Mouse (Mus musculus): Measurements from ENCODE around the gene Igsf10. TPM values are rescaled to one million over a fixed set of nuclear protein-coding genes. Genes with fewer than 3 reads are reported as not detected.

The Igsf10 gene
- polyA plus RNA-seq, 1 experiment from 2014 or later = 4.6 TPM

- DNase-seq (ENCODE audit: low spot score) (no peak), ATAC-seq (ENCODE audit: insufficient number of reproducible peaks, low FRiP score, low TSS enrichment, low read depth) (no peak)
- H3K9me3 ChIP-seq (ENCODE audit: control insufficient read depth, low read length) = no peaks in the 10 kb centered on the region
- no peaks in the 10 kb centered on the region for H3K27me3 ChIP-seq (ENCODE audit: control insufficient read depth, insufficient read depth, low read length)
- H3K4me1 ChIP-seq (ENCODE audit: control insufficient read depth, insufficient read depth, low read length) = no peaks in the 10 kb centered on the region
- no peak overlapping the region for H3K4me2 ChIP-seq (ENCODE audit: low read depth, severe bottlenecking)
- no peak overlapping the region for H3K4me3 ChIP-seq (ENCODE audit: low read depth, low read length)
- H3K9ac ChIP-seq (ENCODE audit: low read length) = no peak overlapping the region
- no peaks in the 10 kb centered on the region for H3K36me3 ChIP-seq (ENCODE audit: control insufficient read depth, insufficient read depth, low read length)
- WGBS = 94% methylated on average over 5 of the region's 5 CpGs
- H3K27ac ChIP-seq (replicated peaks; ENCODE audit: low read depth, low read length) = no peak overlapping the region
Measured at GRCm38 (mm10) chr3:59304944-59305343, 39.2 kb downstream of the Igsf10 start.

GRCm38 (mm10) chr3:59297653-59298052 is 46.5 kb downstream of the Igsf10 start:
- H3K4me3 ChIP-seq (ENCODE audit: low read depth, low read length) = no peak overlapping the region
- DNase-seq (ENCODE audit: low spot score) (no peak), ATAC-seq (ENCODE audit: insufficient number of reproducible peaks, low FRiP score, low TSS enrichment, low read depth) (no peak)
- WGBS = 83% methylated on average over 16 of the region's 16 CpGs
- no peak overlapping the region for H3K4me2 ChIP-seq (ENCODE audit: low read depth, severe bottlenecking)
- no peaks in the 10 kb centered on the region for H3K4me1 ChIP-seq (ENCODE audit: control insufficient read depth, insufficient read depth, low read length)
- no peaks in the 10 kb centered on the region for H3K9me3 ChIP-seq (ENCODE audit: control insufficient read depth, low read length)
- no peaks in the 10 kb centered on the region for H3K27me3 ChIP-seq (ENCODE audit: control insufficient read depth, insufficient read depth, low read length)
- H3K27ac ChIP-seq (replicated peaks; ENCODE audit: low read depth, low read length) = no peak overlapping the region
- H3K9ac ChIP-seq (ENCODE audit: low read length) = no peak overlapping the region
- H3K36me3 ChIP-seq (ENCODE audit: control insufficient read depth, insufficient read depth, low read length) = no peaks in the 10 kb centered on the region

- 95% methylated on average over 5 of the region's 5 CpGs for WGBS
- Histone ChIP-seq H3K9ac (ENCODE audit: low read length) (no peak overlapping the region), H3K4me1 (ENCODE audit: control insufficient read depth, insufficient read depth, low read length) (no peaks in the 10 kb centered on the region), H3K9me3 (ENCODE audit: control insufficient read depth, low read length) (no peaks in the 10 kb centered on the region), H3K36me3 (ENCODE audit: control insufficient read depth, insufficient read depth, low read length) (no peaks in the 10 kb centered on the region), H3K27me3 (ENCODE audit: control insufficient read depth, insufficient read depth, low read length) (no peaks in the 10 kb centered on the region), H3K4me2 (ENCODE audit: low read depth, severe bottlenecking) (no peak overlapping the region), H3K27ac (replicated peaks; ENCODE audit: low read depth, low read length) (no peak overlapping the region), H3K4me3 (ENCODE audit: low read depth, low read length) (no peak overlapping the region)
- no peak for ATAC-seq (ENCODE audit: insufficient number of reproducible peaks, low FRiP score, low TSS enrichment, low read depth)
- no peak for DNase-seq (ENCODE audit: low spot score)
Measured at GRCm38 (mm10) chr3:59296563-59297130, 47.5 kb downstream of the Igsf10 start.

- no peaks in the 10 kb centered on the region for H3K4me1 ChIP-seq (ENCODE audit: control insufficient read depth, insufficient read depth, low read length)
- H3K4me3 ChIP-seq (ENCODE audit: low read depth, low read length) = no peak overlapping the region
- 79% methylated on average over 16 of the region's 16 CpGs for WGBS
- no peaks in the 10 kb centered on the region for H3K27me3 ChIP-seq (ENCODE audit: control insufficient read depth, insufficient read depth, low read length)
- no peaks in the 10 kb centered on the region for H3K9me3 ChIP-seq (ENCODE audit: control insufficient read depth, low read length)
- H3K9ac ChIP-seq (ENCODE audit: low read length) = no peak overlapping the region
- ATAC-seq (ENCODE audit: insufficient number of reproducible peaks, low FRiP score, low TSS enrichment, low read depth) = no peak
- peak; percentile 23 for DNase-seq (ENCODE audit: low spot score)
- no peak overlapping the region for H3K27ac ChIP-seq (replicated peaks; ENCODE audit: low read depth, low read length)
- no peaks in the 10 kb centered on the region for H3K36me3 ChIP-seq (ENCODE audit: control insufficient read depth, insufficient read depth, low read length)
- no peak overlapping the region for H3K4me2 ChIP-seq (ENCODE audit: low read depth, severe bottlenecking)
Measured at GRCm38 (mm10) chr3:59295699-59296562, 48.3 kb downstream of the Igsf10 start.

GRCm38 (mm10) chr3:59293437-59294199 is 50.6 kb downstream of the Igsf10 start:
- no peak overlapping the region; the same call in 1 of the 2 replicates for H3K9ac ChIP-seq (ENCODE audit: low read length)
- H3K9me3 ChIP-seq (ENCODE audit: control insufficient read depth, low read length) = no peaks in the 10 kb centered on the region
- no peak overlapping the region for H3K27ac ChIP-seq (replicated peaks; ENCODE audit: low read depth, low read length)
- H3K4me1 ChIP-seq (ENCODE audit: control insufficient read depth, insufficient read depth, low read length) = no peaks in the 10 kb centered on the region
- H3K27me3 ChIP-seq (ENCODE audit: control insufficient read depth, insufficient read depth, low read length) = no peaks in the 10 kb centered on the region
- H3K4me3 ChIP-seq (ENCODE audit: low read depth, low read length) = no peak overlapping the region
- no peak overlapping the region for H3K4me2 ChIP-seq (ENCODE audit: low read depth, severe bottlenecking)
- WGBS = 61% methylated on average over 5 of the region's 5 CpGs
- no peak for ATAC-seq (ENCODE audit: insufficient number of reproducible peaks, low FRiP score, low TSS enrichment, low read depth)
- no peak for DNase-seq (ENCODE audit: low spot score)
- no peaks in the 10 kb centered on the region for H3K36me3 ChIP-seq (ENCODE audit: control insufficient read depth, insufficient read depth, low read length)

- ATAC-seq (ENCODE audit: insufficient number of reproducible peaks, low FRiP score, low TSS enrichment, low read depth) = no peak
Measured at GRCm38 (mm10) chr3:59290551-59290950, 53.6 kb downstream of the Igsf10 start.

GRCm38 (mm10) chr3:59278620-59279019 is 65.6 kb downstream of the Igsf10 start:
- ATAC-seq (ENCODE audit: insufficient number of reproducible peaks, low FRiP score, low TSS enrichment, low read depth) (no peak), DNase-seq (ENCODE audit: low spot score) (no peak)
- no peak overlapping the region for H3K27ac ChIP-seq (replicated peaks; ENCODE audit: low read depth, low read length)
- 0 out of 2 replicates have a peak, but pooled peaks cover 3% of the 10 kb centered on the region for H3K4me1 ChIP-seq (ENCODE audit: control insufficient read depth, insufficient read depth, low read length)
- H3K4me3 ChIP-seq (ENCODE audit: low read depth, low read length) = no peak overlapping the region
- H3K9ac ChIP-seq (ENCODE audit: low read length) = no peak overlapping the region
- H3K36me3 ChIP-seq (ENCODE audit: control insufficient read depth, insufficient read depth, low read length) = no peaks in the 10 kb centered on the region
- no peaks in the 10 kb centered on the region for H3K27me3 ChIP-seq (ENCODE audit: control insufficient read depth, insufficient read depth, low read length)
- no peaks in the 10 kb centered on the region for H3K9me3 ChIP-seq (ENCODE audit: control insufficient read depth, low read length)
- H3K4me2 ChIP-seq (ENCODE audit: low read depth, severe bottlenecking) = no peak overlapping the region

More at GRCm38 (mm10) chr3:59290551-59290950, 53.6 kb downstream of the Igsf10 start:
- H3K9ac ChIP-seq (ENCODE audit: low read length) = no peak overlapping the region
- H3K4me2 ChIP-seq (ENCODE audit: low read depth, severe bottlenecking) = no peak overlapping the region
- H3K4me1 ChIP-seq (ENCODE audit: control insufficient read depth, insufficient read depth, low read length) = no peaks in the 10 kb centered on the region
- no peak overlapping the region for H3K4me3 ChIP-seq (ENCODE audit: low read depth, low read length)
- H3K27me3 ChIP-seq (ENCODE audit: control insufficient read depth, insufficient read depth, low read length) = no peaks in the 10 kb centered on the region
- H3K27ac ChIP-seq (replicated peaks; ENCODE audit: low read depth, low read length) = no peak overlapping the region
- no peaks in the 10 kb centered on the region for H3K9me3 ChIP-seq (ENCODE audit: control insufficient read depth, low read length)
- DNase-seq (ENCODE audit: low spot score) = no peak
- no peaks in the 10 kb centered on the region for H3K36me3 ChIP-seq (ENCODE audit: control insufficient read depth, insufficient read depth, low read length)
- WGBS = 80% methylated on average over 2 of the region's 2 CpGs

- Histone ChIP-seq H3K9me3 (ENCODE audit: control insufficient read depth, low read length) (no peaks in the 10 kb centered on the region), H3K4me1 (ENCODE audit: control insufficient read depth, insufficient read depth, low read length) (0 out of 2 replicates have a peak, but pooled peaks cover 3% of the 10 kb centered on the region), H3K36me3 (ENCODE audit: control insufficient read depth, insufficient read depth, low read length) (no peaks in the 10 kb centered on the region), H3K4me2 (ENCODE audit: low read depth, severe bottlenecking) (no peak overlapping the region), H3K27ac (replicated peaks; ENCODE audit: low read depth, low read length) (no peak overlapping the region), H3K4me3 (ENCODE audit: low read depth, low read length) (no peak overlapping the region), H3K9ac (ENCODE audit: low read length) (no peak overlapping the region), H3K27me3 (ENCODE audit: control insufficient read depth, insufficient read depth, low read length) (no peaks in the 10 kb centered on the region)
- ATAC-seq (ENCODE audit: insufficient number of reproducible peaks, low FRiP score, low TSS enrichment, low read depth) (no peak), DNase-seq (ENCODE audit: low spot score) (no peak)
- WGBS = 86% methylated on average over 3 of the region's 3 CpGs
Measured at GRCm38 (mm10) chr3:59278254-59278533, 66.0 kb downstream of the Igsf10 start.
